Mouse (Mus musculus): ENCODE results near the gene Lamc2.
"Not testable (repeated sequence)": the region's sequence is repeated elsewhere in the genome, so short reads cannot be mapped to it uniquely, and the experiment has no call there.

The Lamc2 gene

DNA sequence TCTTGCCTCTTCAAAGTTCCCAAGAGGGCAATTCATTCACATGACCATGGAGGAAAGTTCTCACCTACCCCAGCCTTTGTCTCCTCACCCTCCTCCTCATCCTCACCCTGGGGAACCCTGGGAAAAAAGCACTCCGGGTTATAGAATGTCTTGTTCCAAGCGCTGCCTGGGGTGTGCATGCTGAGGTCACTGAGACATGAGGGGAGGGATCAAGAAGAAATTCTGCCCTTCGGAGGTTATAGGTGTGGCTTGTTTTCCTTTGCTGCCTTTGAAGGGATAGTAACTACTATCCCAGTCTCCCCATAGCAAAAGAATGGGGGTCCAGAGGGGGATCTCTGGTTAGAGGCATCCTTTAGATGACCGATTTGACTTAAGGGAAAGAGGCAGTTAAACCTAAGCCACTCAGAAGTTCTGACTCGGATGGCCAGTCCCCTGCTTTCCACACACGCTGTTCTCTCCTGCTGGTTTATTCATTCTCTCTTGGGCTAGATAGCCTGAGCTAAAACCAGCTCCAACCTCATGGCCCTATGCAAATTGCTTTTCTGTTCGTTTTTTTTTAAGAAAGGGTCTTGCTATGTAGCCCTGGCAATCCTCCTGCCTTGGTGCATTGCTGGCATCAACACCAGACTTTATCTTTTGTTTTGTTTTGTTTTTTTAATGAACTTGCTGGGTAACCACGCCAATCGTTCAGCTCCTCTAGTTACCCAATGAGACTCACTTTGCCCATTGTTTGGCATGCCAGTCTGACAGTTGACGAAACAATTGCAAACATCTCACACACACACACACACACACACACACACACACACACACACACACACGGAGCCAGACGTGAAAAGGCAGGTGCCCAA is 91.8 kb downstream of the Lamc2 start:
- no peak for DNase-seq

DNA sequence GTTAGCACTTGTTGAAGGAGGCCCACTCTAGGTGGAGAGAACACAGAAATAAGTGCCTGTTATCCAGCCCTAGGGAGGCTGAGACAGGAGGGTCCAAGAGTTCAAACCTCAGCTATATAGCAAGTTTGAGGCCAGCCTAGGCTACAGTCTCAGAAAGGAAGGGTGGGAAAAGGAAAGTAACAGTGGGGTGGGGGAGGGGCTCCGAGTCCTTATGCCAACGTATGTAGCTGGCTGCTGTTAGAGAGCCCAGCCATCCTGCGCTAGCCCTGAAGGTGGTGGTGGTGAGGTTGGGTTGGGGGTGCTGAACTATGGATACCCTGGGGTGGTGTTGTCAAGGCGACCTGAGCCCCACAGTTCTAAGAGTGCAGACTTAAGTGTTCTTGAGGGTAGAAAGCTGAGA is 92.7 kb downstream of the Lamc2 start:
- DNase-seq: no peak

DNA sequence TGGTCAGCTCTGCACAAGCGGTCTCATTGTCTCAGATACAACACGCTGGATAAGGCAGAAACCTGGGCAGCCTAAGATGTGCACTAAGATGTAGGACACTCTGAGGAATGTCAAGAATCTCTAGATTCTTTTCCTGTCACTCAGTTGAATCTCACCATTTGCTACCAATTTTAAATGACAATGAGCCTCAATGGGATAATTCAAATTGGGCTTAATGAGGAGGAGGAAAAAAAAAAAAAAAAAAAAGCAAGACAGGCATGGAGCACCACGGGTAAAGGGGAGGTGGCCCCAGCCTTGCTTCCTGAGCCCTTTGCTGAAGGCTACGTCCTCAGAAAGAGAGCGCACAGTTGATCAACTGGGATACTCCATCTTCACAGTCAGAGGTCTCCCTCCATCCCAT is 93.1 kb downstream of the Lamc2 start:
- DNase-seq: no peak

DNA sequence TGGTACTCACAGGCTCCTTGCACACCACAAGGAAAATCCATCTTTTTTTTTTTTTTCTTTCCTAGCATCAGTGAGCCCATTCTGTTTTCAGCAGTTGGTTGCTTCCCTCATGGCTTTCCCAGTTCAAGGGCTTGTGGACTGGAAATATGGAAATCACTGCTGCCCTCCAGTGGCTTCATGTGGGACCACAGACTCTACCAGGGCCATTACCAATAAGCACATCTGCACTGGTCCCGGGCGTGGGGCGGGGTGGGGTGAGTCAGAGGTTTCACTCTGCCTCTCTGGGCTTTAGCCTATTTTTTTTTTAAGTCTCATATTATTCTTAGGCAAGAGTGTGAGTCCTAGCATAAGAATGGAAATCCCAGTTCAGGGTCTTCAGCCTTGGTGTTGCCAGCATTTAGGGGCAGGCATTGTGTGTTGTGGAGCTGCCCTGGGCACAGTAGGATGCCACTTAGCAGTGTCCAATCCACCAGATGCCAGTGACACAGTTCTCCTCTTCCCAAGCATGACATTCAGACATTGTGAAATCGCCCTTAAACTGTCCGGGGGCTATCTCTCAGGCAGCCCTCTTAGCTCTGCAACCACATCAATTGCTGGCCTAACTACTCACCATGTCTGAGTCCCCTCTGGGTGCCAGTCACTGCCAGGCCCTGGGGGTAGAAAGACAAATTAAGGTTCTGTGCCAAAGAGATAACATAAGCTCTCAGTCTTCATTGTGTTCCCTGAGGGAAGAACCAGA is 93.8 kb downstream of the Lamc2 start:
- DNase-seq: peak; percentile 87

DNA sequence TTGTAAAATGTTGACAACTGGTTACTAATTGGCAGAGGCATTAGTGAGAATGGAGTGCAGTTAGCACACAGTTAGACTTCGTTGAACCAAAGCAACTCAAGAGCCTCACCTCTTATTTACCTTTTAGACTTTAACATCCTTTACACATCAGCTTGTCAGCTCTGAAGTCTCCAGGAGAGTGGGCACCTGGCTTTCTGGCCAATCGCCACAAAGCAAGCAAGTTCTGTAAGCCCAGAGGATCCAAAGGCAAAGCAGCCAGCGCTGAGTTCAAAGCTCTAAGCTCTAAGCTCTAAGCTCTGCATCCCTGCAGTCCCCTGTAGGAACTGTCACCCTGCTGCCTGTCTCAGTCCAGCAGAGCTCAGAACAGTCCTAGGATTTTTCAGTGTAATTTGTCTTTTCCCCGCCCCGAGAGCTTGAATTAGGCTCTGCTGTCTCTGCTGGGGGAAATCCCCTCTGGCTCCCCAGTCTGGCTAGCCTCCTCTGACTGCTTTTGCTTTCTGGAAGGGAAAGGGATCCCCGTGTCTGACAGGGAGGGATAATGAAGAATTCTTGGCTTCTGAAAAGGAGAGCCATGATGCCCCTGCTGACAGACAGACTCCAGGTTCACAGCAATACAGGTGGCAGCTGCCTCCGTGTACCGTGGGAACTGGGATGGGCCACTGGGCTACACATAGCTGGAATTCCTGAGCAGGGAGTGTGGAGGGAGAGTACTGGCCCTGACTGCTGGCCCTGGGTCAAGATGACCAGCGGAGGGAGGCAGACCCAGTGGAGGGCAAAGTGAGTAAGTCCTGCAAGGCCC is 94.6 kb downstream of the Lamc2 start:
- DNase-seq: peak; percentile 56

DNA sequence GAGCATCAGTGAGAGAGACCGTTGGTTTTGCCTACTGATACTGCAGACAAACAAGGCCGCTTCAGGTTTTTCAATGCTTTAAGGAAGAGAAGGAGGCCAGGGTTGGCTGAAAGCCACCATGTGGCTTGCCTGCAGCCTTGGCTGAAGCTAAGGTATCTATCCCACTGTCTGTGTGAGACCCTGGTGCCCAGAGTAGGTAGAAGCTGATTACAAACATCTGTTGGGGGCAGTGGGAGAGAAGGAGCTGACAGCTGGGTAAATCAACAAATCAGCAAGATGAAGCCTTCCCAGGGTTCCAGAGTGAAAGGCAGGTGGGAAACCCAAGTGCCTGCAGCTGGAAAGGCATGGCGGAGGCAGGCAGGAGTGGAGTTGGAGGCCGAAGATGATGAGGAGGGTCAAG is 95.4 kb downstream of the Lamc2 start:
- DNase-seq: no peak

DNA sequence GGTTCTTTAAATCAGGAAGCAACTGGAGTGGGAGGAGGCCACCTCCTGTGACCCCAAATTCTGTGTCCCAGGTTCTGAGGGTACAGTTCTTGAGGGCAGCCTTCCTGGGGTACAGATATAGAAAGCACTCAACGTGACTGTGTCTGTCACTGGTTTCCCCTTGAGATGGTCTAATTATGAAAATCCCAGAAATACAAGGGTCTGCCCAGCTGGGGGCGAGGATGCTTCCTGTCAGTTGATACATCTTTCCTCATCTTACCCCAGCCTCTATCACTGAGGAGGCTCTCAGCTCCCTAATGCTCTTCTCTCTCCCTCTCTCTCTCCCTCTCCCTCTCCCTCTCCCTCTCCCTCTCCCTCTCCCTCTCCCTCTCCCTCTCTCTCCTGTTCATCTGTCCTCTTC is 96.2 kb downstream of the Lamc2 start:
- DNase-seq: no peak

DNA sequence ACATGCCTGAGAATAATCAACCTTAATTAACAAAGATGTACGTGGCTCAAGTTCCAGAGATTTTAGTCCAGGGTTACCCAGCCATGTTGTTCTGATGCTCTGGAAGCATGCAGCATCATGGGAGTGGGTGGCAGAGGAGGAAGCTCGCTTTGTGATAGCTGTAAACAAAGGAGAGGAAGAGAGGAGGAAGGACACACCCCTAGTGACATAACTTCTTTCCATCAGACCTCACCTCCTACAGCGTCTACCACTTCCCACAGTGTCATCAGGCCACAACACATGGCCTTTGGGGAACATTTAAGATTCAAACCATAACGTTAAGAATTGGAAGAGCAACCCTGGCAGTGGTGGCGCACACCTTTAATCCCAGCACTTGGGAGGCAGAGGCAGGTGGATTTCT is 98.5 kb downstream of the Lamc2 start:
- no peak for DNase-seq

DNA sequence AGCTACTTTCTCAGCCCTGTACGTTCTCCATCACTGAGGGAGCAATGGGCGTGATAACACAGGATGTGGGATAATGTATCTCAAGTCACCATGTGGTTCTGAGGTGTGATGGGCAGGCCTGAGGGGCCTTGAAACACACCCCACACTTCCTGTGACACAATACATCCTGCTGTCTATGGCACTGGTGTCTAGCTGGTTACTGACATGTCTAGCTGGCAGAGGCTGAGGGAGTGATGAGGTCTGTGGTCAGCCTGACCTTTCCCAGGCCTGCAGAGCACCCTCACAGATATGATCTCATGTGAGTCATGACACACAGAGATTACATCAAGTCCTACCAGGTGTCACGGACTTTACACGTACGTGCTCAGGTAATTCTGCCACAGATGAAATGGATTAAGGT is 101.0 kb downstream of the Lamc2 start:
- no peak for DNase-seq

DNA sequence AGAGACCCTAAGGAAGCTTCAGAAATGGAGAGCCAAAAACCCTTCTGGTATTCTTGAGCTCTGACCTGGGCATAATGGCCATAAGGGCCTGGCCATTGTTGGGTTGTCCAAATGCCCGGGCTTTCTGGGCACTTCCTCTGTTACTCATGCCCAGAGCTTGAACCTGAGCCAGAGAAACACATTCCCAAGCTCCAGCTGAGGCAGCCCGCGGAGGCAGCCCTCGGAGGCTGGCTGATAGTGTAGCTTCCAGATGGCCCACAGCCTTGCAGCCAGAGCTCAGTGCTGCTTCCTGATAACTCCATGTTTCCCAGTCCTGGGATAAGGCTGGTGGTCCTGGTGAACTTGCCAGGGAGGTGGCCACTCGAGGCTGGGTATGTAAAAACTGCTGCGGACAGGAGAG is 102.1 kb downstream of the Lamc2 start:
- DNase-seq: peak; percentile 89

DNA sequence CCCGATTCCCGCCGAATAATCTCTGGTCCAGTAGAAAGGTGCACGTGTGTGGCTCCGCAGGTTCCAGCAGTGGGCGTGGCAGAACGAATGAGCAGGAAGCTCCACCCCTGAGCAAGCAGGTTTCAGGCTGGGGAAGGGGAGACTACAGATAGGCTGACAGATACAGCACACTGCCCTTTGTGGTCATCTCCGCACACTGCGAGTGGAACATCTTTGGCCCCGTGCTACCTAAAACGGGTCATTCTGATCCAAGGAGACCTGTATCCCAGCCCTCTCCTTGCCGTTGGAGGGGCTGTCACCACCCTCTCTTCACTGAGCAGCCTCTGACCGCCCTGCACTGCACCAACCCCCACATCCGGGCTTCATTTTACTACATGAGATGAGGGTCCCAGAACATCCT is 103.0 kb downstream of the Lamc2 start:
- not testable (repeated sequence) for DNase-seq

DNA sequence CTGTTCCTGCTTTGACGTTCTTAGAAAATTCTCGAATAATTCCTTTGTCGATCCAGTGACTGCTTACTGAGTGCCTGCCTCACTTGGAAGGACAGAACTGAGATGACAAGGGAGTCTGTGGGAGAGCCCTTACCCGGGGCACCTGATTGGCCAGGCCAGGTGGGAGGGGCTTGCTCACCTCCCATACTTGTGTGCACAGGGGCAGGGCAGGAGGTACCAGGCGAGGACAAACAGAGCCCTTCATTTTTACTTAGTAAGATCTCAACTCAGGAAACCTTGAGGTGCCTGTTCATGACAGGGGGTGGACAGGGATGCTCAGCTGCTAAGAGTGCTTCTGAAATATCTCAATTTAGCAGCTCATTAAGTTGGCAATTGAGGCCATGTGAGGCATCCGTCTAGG is 110.3 kb downstream of the Lamc2 start:
- DNase-seq: peak; percentile 34

DNA sequence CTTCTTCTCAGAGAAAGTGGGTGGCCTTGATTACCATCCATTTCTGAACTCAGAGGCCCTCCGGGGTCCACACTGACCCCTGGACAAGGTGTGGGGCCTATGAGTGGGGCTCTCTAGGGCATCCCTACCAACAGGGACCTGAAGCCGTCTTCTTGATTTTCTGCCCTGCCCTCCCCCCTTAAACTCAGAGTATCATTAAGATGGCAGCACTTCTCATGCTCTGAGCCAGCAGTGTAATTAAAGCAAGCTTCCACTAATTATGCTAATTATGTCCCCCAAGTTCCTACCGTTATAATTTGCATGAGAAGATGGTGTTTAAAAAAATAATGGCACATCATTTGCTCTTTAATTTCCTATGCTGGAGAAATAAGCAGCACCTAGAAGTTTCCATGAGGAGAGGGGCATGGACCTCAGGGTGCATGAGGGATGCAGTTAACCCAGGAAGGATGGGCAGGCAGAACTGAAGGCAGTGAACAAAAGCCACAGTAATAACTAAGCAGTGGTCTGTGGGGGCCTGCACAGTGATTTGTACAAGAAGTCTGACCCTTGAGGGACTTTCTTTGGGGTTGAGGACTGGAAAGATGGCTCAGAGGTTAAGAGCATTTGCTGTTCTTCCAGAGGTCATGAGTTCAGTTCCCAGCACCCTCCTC is 111.0 kb downstream of the Lamc2 start:
- no peak for DNase-seq

DNA sequence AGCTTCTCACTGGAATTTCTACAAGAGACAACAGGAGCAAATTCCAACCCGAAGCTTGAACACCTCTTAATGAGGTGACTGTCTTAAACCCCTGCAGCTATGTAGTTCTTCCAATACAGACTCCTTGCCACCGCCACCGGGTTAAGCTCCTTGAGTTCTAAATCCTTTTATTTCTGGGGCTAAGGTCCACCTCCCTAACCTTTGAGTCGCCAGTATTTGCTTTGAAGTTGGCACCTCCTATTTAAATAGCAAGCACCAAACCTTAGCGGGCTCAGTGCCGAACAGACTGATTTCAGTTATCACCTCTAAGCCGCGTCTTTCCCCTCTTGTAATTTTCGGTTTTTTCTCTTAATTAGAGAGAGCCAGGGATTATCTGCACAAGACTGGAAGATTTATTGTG is 112.8 kb downstream of the Lamc2 start:
- DNase-seq: no peak
